Mouse (Mus musculus) CD4-positive, CD25-positive, alpha-beta regulatory T cell, adult 2 months (primary cell): Measurements from ENCODE around the gene Sdk1.

Experiments used
- DNase-seq: peaks from one replicate; pipeline ENCODE4 v3.0.0-alpha.2; 2012; ENCODE audit warnings: low read depth, low spot score

Gene Sdk1

DNA sequence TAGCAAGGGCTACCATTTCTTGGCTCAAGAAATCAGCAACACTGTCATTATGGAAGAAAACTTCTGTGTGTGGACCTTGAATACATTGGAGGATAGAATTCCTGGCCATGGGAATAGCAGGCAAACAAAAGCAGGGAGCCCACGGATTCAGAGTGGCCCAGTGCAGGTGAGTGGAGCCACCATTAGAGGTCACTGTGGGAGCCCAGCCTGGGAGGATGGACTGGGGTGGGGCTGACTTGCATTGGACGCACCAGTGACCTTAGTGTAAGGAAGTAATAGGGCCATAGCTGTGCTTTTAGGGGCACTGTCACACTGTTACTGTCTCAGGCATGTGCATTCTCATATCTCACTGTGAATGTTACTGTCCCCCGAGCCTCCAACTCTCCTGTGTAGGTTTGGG, 1001.3 kb downstream of the Sdk1 start:
- DNase-seq, result no peak

- DNase-seq, result no peak
These were observed 1001.8 kb downstream of the Sdk1 start for GRCm38 (mm10) chr5:142243069-142243468.

- no peak for DNase-seq
These were observed 1014.9 kb downstream of the Sdk1 start for GRCm38 (mm10) chr5:142256231-142256630.

- no peak for DNase-seq
These were observed 1017.4 kb downstream of the Sdk1 start for GRCm38 (mm10) chr5:142258716-142259115.

- no peak for DNase-seq
These were observed 1020.8 kb downstream of the Sdk1 start for GRCm38 (mm10) chr5:142262060-142262459.
